Mouse (Mus musculus) gonadal fat pad, adult 2 months (tissue): ENCODE results near the gene Slc16a5. TPM values are rescaled to one million over a fixed set of nuclear protein-coding genes. Genes with fewer than 3 reads are reported as not detected.

Experiments
- DNase-seq: peaks from one replicate; pipeline ENCODE4 v3.0.0-alpha.2; 2012; ENCODE audit warnings: low read depth
- polyA plus RNA-seq: library from polyadenylated mRNA; depleted of rRNA; stranded (reverse); fragments of >200 nt; gene quantifications from 2 replicates; pipeline ENCODE4 v1.2.3, GENCODE M21; 2012; rRNA removed

Gene Slc16a5
- polyA plus RNA-seq, 1 experiment = 0.34 TPM

- no peak for DNase-seq
Observed at GRCm38 (mm10) chr11:115514238-115514663, 52.0 kb downstream of the Slc16a5 start, which contains the start of gene Jpt1. Gene Jpt1 (minus strand): TSS chr11:115514387.

GRCm38 (mm10) chr11:115515021-115515420 lies 52.7 kb downstream of the Slc16a5 start:
- no peak for DNase-seq

GRCm38 (mm10) chr11:115516942-115517341 lies 54.7 kb downstream of the Slc16a5 start:
- no peak for DNase-seq

DNA sequence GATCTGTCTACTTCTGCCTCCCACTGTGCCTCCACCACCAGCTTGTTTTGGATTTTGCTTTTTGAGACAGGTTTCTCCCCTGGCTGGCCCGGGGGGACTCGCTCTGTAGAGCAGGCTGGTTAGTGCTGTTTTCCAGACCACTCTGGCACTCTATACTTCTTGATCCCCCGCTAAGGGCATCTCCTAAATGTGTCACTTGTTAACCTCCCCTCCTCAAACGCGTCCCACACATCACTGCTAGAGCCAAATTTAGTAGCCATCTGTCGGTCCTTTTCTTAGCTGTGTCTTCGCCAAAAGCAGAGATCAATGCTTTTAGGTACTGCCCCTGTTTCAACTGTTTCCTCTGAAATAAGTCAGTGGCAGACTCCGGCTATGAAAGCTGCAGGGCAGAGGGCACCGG lies 56.4 kb downstream of the Slc16a5 start:
- no peak for DNase-seq

- DNase-seq = no peak
Observed at GRCm38 (mm10) chr11:115519581-115519980, 57.3 kb downstream of the Slc16a5 start.

DNA sequence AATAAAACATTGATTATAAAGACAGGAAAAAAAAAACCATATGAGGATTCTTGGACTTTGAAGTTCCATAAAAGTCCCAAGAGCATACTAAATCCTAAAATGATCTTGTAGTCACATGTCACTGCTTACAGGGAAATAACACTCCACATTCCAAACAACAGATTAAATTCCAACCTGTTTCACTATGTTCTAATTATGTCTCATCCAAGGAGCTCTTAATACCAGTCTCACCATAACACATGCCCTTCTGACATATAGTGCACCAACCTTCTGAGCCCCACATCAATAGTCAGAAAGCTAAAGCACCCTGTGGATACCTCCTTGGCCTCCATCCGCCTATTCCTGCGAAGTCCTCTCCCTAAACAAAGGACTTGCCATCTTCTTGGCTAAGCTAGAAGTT lies 57.9 kb downstream of the Slc16a5 start:
- no peak for DNase-seq

- DNase-seq = no peak
Observed at GRCm38 (mm10) chr11:115521080-115521479, 58.8 kb downstream of the Slc16a5 start.

GRCm38 (mm10) chr11:115522238-115522637 lies 60.0 kb downstream of the Slc16a5 start:
- no peak for DNase-seq

DNA sequence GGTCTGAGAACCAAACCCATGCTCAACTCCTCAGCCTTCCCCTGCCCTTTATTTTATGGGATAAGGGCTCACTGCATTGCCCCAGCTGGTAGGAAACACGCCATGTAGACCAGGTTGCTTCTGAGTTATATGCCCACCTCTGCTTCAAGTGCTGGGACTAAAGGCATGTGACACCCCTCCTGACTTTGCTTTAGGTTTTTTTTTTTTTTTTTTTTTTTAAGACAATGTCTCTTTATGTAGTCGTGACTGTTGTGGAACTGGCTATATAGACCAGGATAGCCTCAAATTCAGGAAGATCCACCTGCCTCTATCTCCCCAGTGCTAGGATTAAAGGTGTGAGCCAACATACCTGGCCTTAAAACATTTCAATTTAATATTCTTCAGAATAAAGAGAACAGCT lies 60.4 kb downstream of the Slc16a5 start:
- DNase-seq = no peak

Other genes starting within 250 kb of the Slc16a5 start
- gene Grin2c, start 195.2 kb upstream of the Slc16a5 start, polyA plus RNA-seq = 0.04 TPM in 1 of 2 replicates, not detected in the other
- 7.8 and 9.5 TPM in 2 replicates for gene Fdxr, start 185.4 kb upstream of the Slc16a5 start, polyA plus RNA-seq
- 3.8 and 4.8 TPM in 2 replicates for gene Fads6, start 164.8 kb upstream of the Slc16a5 start, polyA plus RNA-seq
- 0.27 TPM in 1 of 2 replicates, not detected in the other for gene Otop2, start 155.3 kb upstream of the Slc16a5 start, polyA plus RNA-seq
- gene Ush1g, start 140.4 kb upstream of the Slc16a5 start, polyA plus RNA-seq = not detected in 2 replicates
- gene Otop3, start 127.7 kb upstream of the Slc16a5 start, polyA plus RNA-seq = not detected in 2 replicates
- 6.6 and 7.8 TPM in 2 replicates for gene Hid1, start 94.7 kb upstream of the Slc16a5 start, polyA plus RNA-seq
- gene Cdr2l, start 80.6 kb upstream of the Slc16a5 start, polyA plus RNA-seq = 7.2 and 8.2 TPM in 2 replicates
- gene Mrpl58, start 58.7 kb upstream of the Slc16a5 start, polyA plus RNA-seq = 75.6 and 94.7 TPM in 2 replicates
- 159 and 175 TPM in 2 replicates for gene Atp5h, start 42.5 kb upstream of the Slc16a5 start, polyA plus RNA-seq
- gene Kctd2, start 42.3 kb upstream of the Slc16a5 start, polyA plus RNA-seq = 29.1 and 31.3 TPM in 2 replicates
- 0.57 and 1.1 TPM in 2 replicates for gene Trim80, start 21.9 kb upstream of the Slc16a5 start, polyA plus RNA-seq
- gene Armc7, start 13.2 kb downstream of the Slc16a5 start, polyA plus RNA-seq = 6.7 and 8.9 TPM in 2 replicates
- gene Nt5c, start 29.4 kb downstream of the Slc16a5 start, polyA plus RNA-seq = 47.8 and 48.5 TPM in 2 replicates
- 91.5 and 128 TPM in 2 replicates for gene Jpt1, start 51.9 kb downstream of the Slc16a5 start, polyA plus RNA-seq
- gene Sumo2, start 73.8 kb downstream of the Slc16a5 start, polyA plus RNA-seq = 75.3 and 82.7 TPM in 2 replicates
- 38.4 and 50.7 TPM in 2 replicates for gene Nup85, start 102.0 kb downstream of the Slc16a5 start, polyA plus RNA-seq
- gene Mrps7, start 141.5 kb downstream of the Slc16a5 start, polyA plus RNA-seq = 32.5 and 37.4 TPM in 2 replicates
- 14.5 and 19.5 TPM in 2 replicates for gene Gga3, start 141.6 kb downstream of the Slc16a5 start, polyA plus RNA-seq
- gene Mif4gd, start 150.5 kb downstream of the Slc16a5 start, polyA plus RNA-seq = 114 and 132 TPM in 2 replicates
- gene Slc25a19, start 165.8 kb downstream of the Slc16a5 start, polyA plus RNA-seq = 76.9 and 146 TPM in 2 replicates
- gene Grb2, start 246.1 kb downstream of the Slc16a5 start, polyA plus RNA-seq = 41.2 and 42.4 TPM in 2 replicates